Mouse (Mus musculus) midbrain, embryonic 13.5 days (tissue): ENCODE results near the gene Col8a1. TPM values are rescaled to one million over a fixed set of nuclear protein-coding genes. Genes with fewer than 3 reads are reported as not detected.

ENCODE experiments used
- ATAC-seq: fragments of 200-750 bp; cut with Nextera tagmentation; 2 replicates; pipeline ENCODE4 v1.8.0; 2017; ENCODE audit warnings: mild to moderate bottlenecking, moderate TSS enrichment, moderate library complexity
- H3K27ac ChIP-seq: fragments of 300-500 bp; sonication (generic); 2 replicates; pipeline ENCODE4 v1.5.1; 2015; ENCODE audit warnings: inconsistent platforms, mild to moderate bottlenecking, moderate library complexity
- H3K27me3 ChIP-seq: fragments of 300-500 bp; sonication (generic); 2 replicates; pipeline ENCODE4 v1.6.1; 2015; ENCODE audit warnings: mild to moderate bottlenecking, inconsistent platforms
- H3K36me3 ChIP-seq: fragments of 300-500 bp; sonication (generic); 2 replicates; pipeline ENCODE4 v1.6.1; 2015; ENCODE audit warnings: mild to moderate bottlenecking, inconsistent platforms
- H3K4me1 ChIP-seq: fragments of 300-500 bp; sonication (generic); replicated peaks from 2 replicates; pipeline ENCODE4 v1.6.1; 2015; ENCODE audit warnings: inconsistent platforms
- H3K4me2 ChIP-seq: fragments of 300-500 bp; sonication (generic); replicated peaks from 2 replicates; pipeline ENCODE4 v1.6.1; 2015; ENCODE audit warnings: moderate library complexity, mild to moderate bottlenecking, inconsistent platforms
- H3K4me3 ChIP-seq: fragments of 300-500 bp; sonication (generic); replicated peaks from 2 replicates; pipeline ENCODE4 v1.5.1; 2015; ENCODE audit warnings: mild to moderate bottlenecking, inconsistent platforms
- H3K9ac ChIP-seq: fragments of 300-500 bp; sonication (generic); replicated peaks from 2 replicates; pipeline ENCODE4 v1.6.1; 2015; ENCODE audit warnings: mild to moderate bottlenecking, inconsistent platforms
- H3K9me3 ChIP-seq: fragments of 300-500 bp; sonication (generic); 2 replicates; pipeline ENCODE4 v1.6.1; 2016; ENCODE audit warnings: mild to moderate bottlenecking, inconsistent platforms
- WGBS: fragments of 180-500 bp; shearing (Covaris S2); methylation state at CpG from one replicate; pipeline ENCODE4 v1.1.7; 2015; 5-methylcytosine and 5-hydroxymethylcytosine counted together
- polyA plus RNA-seq: library from polyadenylated mRNA; unstranded; fragments of >200 nt; fragmentation: Nextera tagmentation; extraction: Ambion mirVana; gene quantifications from 2 replicates; pipeline ENCODE4 v1.2.1, GENCODE M21; 2015

The Col8a1 gene
- polyA plus RNA-seq, 1 experiment from 2014 or later, result 4.3 TPM

DNA sequence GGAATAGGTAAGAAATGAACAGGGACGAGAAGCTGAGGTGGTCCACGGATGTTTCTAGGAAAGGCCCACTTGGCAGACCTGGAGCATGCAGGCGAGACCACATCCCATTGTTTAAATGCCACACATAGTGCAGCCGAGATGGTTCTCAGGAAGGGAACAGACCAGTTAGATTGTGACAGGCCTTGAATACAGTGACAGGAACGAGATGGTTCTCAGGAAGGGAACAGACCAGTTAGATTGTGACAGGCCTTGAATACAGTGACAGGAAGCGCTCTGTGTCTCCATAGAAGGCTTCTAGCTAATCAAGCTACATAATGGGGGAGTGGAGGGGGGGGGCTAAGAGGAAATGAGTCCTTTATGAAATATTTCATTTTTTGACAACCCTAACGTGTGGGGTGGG lies 174.5 kb downstream of the Col8a1 start:
- H3K4me1 ChIP-seq, result no peaks in the 10 kb centered on the region
- H3K9ac ChIP-seq, result no peak overlapping the region
- H3K4me2 ChIP-seq, result no peak overlapping the region
- 80% methylated on average over 7 of the region's 7 CpGs for WGBS
- no peaks in the 10 kb centered on the region for H3K27me3 ChIP-seq
- H3K27ac ChIP-seq, result no peak overlapping the region
- no peak for ATAC-seq
- H3K4me3 ChIP-seq, result no peak overlapping the region
- no peaks in the 10 kb centered on the region for H3K9me3 ChIP-seq
- H3K36me3 ChIP-seq, result no peaks in the 10 kb centered on the region

DNA sequence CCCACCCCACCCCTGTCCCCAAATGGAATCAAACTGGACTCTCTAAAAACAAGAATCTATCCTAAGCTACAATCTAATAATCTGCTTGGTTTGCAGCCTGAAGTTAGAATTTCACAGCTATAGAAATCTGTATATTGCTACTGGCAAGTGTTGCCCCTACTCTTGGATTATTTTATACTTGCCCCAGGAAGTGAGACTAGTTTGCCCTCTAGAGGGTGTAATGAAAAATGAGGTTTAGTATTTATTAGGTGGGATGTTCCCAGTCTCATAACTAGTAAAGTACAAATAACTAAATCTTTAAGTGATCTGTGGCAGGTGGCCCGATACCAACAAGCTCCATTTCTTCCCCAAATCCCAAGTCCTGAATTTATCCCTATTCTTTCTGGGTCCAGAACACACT lies 177.0 kb downstream of the Col8a1 start:
- Histone ChIP-seq H3K36me3 (no peaks in the 10 kb centered on the region), H3K27ac (no peak overlapping the region), H3K27me3 (no peaks in the 10 kb centered on the region), H3K4me1 (no peaks in the 10 kb centered on the region), H3K9me3 (no peaks in the 10 kb centered on the region), H3K4me3 (no peak overlapping the region), H3K9ac (no peak overlapping the region), H3K4me2 (no peak overlapping the region)
- WGBS, result 91% methylated on average over 1 of the region's 1 CpGs
- no peak for ATAC-seq

- H3K27me3 ChIP-seq, result no peaks in the 10 kb centered on the region
- no peaks in the 10 kb centered on the region for H3K4me1 ChIP-seq
- no peak for ATAC-seq
- H3K4me2 ChIP-seq, result no peak overlapping the region
- no peaks in the 10 kb centered on the region for H3K36me3 ChIP-seq
- H3K4me3 ChIP-seq, result no peak overlapping the region
- no peak overlapping the region for H3K27ac ChIP-seq
- no peaks in the 10 kb centered on the region for H3K9me3 ChIP-seq
- H3K9ac ChIP-seq, result no peak overlapping the region
- WGBS, result 92% methylated on average over 1 of the region's 1 CpGs
Measured at GRCm38 (mm10) chr16:57575764-57576388, 178.7 kb downstream of the Col8a1 start.

Other genes starting within 250 kb of the Col8a1 start
- gene Cmss1, start 147.9 kb downstream of the Col8a1 start, polyA plus RNA-seq, result 36.8 and 38.3 TPM in 2 replicates